Mouse (Mus musculus) stomach, embryonic 14.5 days (tissue): ENCODE data around the gene Pacs1. TPM values are rescaled to one million over a fixed set of nuclear protein-coding genes. Genes with fewer than 3 reads are reported as not detected.

Source experiments
- ATAC-seq: fragments of 200-750 bp; cut with Nextera tagmentation; 2 replicates; pipeline ENCODE4 v1.8.0; 2017; ENCODE audit warnings: low read depth, moderate TSS enrichment; ENCODE audit not compliant: insufficient number of reproducible peaks, insufficient read depth, low FRiP score
- H3K27ac ChIP-seq: fragments of 300-500 bp; sonication (generic); 2 replicates; pipeline ENCODE4 v1.5.1; 2014; ENCODE audit warnings: mild to moderate bottlenecking, low read length, moderate library complexity, mixed read lengths
- H3K27me3 ChIP-seq: fragments of 300-500 bp; sonication (generic); 2 replicates; pipeline ENCODE4 v1.6.1; 2014; ENCODE audit warnings: low read length, control low read depth, mixed read lengths; ENCODE audit not compliant: control insufficient read depth, insufficient read depth
- H3K36me3 ChIP-seq: fragments of 300-500 bp; sonication (generic); 2 replicates; pipeline ENCODE4 v1.6.1; 2014; ENCODE audit warnings: mild to moderate bottlenecking, control low read depth, low read length, moderate library complexity, mixed read lengths; ENCODE audit not compliant: control insufficient read depth, insufficient read depth
- H3K4me1 ChIP-seq: fragments of 300-500 bp; sonication (generic); 2 replicates; pipeline ENCODE4 v1.6.1; 2014; ENCODE audit warnings: low read length, control low read depth, mixed read lengths; ENCODE audit not compliant: control insufficient read depth, insufficient read depth
- H3K4me2 ChIP-seq: fragments of 300-500 bp; sonication (generic); replicated peaks from 2 replicates; pipeline ENCODE4 v1.6.1; 2014; ENCODE audit warnings: low read depth, low read length, control low read depth
- H3K4me3 ChIP-seq: fragments of 300-500 bp; sonication (generic); 2 replicates; pipeline ENCODE4 v1.5.1; 2014; ENCODE audit warnings: low read depth, low read length, control low read depth
- H3K9ac ChIP-seq: fragments of 300-500 bp; sonication (generic); replicated peaks from 2 replicates; pipeline ENCODE4 v1.6.1; 2014; ENCODE audit warnings: low read depth, mild to moderate bottlenecking, control low read depth, low read length, moderate library complexity, mixed read lengths
- H3K9me3 ChIP-seq: fragments of 300-500 bp; sonication (generic); 2 replicates; pipeline ENCODE4 v1.6.1; 2016; ENCODE audit warnings: low read depth, low read length, control low read depth; ENCODE audit not compliant: control insufficient read depth
- WGBS: fragments of 180-500 bp; shearing (Covaris S2); extraction: QIAGEN DNeasy Blood & Tissue Kit; methylation state at CpG from one replicate; pipeline ENCODE4 v1.1.7; 2014; 5-methylcytosine and 5-hydroxymethylcytosine counted together
- polyA plus RNA-seq: library from polyadenylated mRNA; unstranded; fragments of >200 nt; fragmentation: Nextera tagmentation; extraction: Ambion mirVana; gene quantifications from 2 replicates; pipeline ENCODE4 v1.2.1, GENCODE M21; 2014

Gene Pacs1
- polyA plus RNA-seq, 1 experiment from 2014 or later, result 23.7 TPM

- Histone ChIP-seq H3K4me2 (0 out of 2 replicates have a peak overlapping the region, but pooled peaks have one; percentile 98), H3K4me3 (no peak overlapping the region), H3K9me3 (no peaks in the 10 kb centered on the region), H3K27ac (no peak overlapping the region), H3K27me3 (no peaks in the 10 kb centered on the region), H3K9ac (no peak overlapping the region), H3K4me1 (peaks cover 27% of the 10 kb centered on the region), H3K36me3 (peaks cover 40% of the 10 kb centered on the region)
- WGBS, result 12% methylated on average over 8 of the region's 9 CpGs
- no peak for ATAC-seq
These were observed 176.9 kb downstream of the Pacs1 start for GRCm38 (mm10) chr19:5095887-5096474.

GRCm38 (mm10) chr19:5094746-5095417 is 178.0 kb downstream of the Pacs1 start:
- H3K27ac ChIP-seq, result no peak overlapping the region
- no peaks in the 10 kb centered on the region for H3K9me3 ChIP-seq
- H3K4me2 ChIP-seq, result 0 out of 2 replicates have a peak overlapping the region, but pooled peaks have one; percentile 1
- ATAC-seq, result no peak
- peaks cover 37% of the 10 kb centered on the region for H3K36me3 ChIP-seq
- peaks cover 27% of the 10 kb centered on the region for H3K4me1 ChIP-seq
- WGBS, result 45% methylated on average over 11 of the region's 11 CpGs
- no peak overlapping the region for H3K9ac ChIP-seq
- no peaks in the 10 kb centered on the region for H3K27me3 ChIP-seq
- no peak overlapping the region for H3K4me3 ChIP-seq

- WGBS, result 1% methylated on average over 21 of the region's 21 CpGs
- H3K27ac ChIP-seq, result no peak overlapping the region
- 0 out of 2 replicates have a peak overlapping the region, but pooled peaks have one; percentile 1 for H3K4me2 ChIP-seq
- peaks cover 36% of the 10 kb centered on the region for H3K36me3 ChIP-seq
- peaks cover 29% of the 10 kb centered on the region for H3K4me1 ChIP-seq
- ATAC-seq, result peak; percentile 65
- H3K4me3 ChIP-seq, result no peak overlapping the region
- H3K9ac ChIP-seq, result no peak overlapping the region
- H3K27me3 ChIP-seq, result no peaks in the 10 kb centered on the region
- H3K9me3 ChIP-seq, result no peaks in the 10 kb centered on the region
These were observed 178.7 kb downstream of the Pacs1 start for GRCm38 (mm10) chr19:5094243-5094632.

GRCm38 (mm10) chr19:5093481-5094242 is 179.3 kb downstream of the Pacs1 start:
- H3K36me3 ChIP-seq, result peaks cover 35% of the 10 kb centered on the region
- H3K4me3 ChIP-seq, result no peak overlapping the region
- H3K9ac ChIP-seq, result no peak overlapping the region
- H3K4me2 ChIP-seq, result no peak overlapping the region
- H3K4me1 ChIP-seq, result peaks cover 30% of the 10 kb centered on the region
- no peaks in the 10 kb centered on the region for H3K27me3 ChIP-seq
- no peak for ATAC-seq
- H3K27ac ChIP-seq, result no peak overlapping the region
- 71% methylated on average over 12 of the region's 12 CpGs for WGBS
- no peaks in the 10 kb centered on the region for H3K9me3 ChIP-seq

- no peak overlapping the region for H3K4me2 ChIP-seq
- H3K9me3 ChIP-seq, result no peaks in the 10 kb centered on the region
- ATAC-seq, result no peak
- peaks cover 25% of the 10 kb centered on the region for H3K4me1 ChIP-seq
- no peaks in the 10 kb centered on the region for H3K27me3 ChIP-seq
- no peak overlapping the region for H3K27ac ChIP-seq
- WGBS, result 87% methylated on average over 10 of the region's 10 CpGs
- H3K36me3 ChIP-seq, result peaks cover 35% of the 10 kb centered on the region
- no peak overlapping the region for H3K4me3 ChIP-seq
- H3K9ac ChIP-seq, result no peak overlapping the region
These were observed 180.8 kb downstream of the Pacs1 start for GRCm38 (mm10) chr19:5092083-5092482.

GRCm38 (mm10) chr19:5089324-5089723 is 183.6 kb downstream of the Pacs1 start:
- WGBS, result 90% methylated on average over 4 of the region's 4 CpGs
- no peaks in the 10 kb centered on the region for H3K9me3 ChIP-seq
- H3K27me3 ChIP-seq, result peaks cover 17% of the 10 kb centered on the region
- peak overlapping the region; percentile 83 for H3K4me3 ChIP-seq
- H3K27ac ChIP-seq, result no peak overlapping the region
- H3K4me2 ChIP-seq, result peak overlapping the region; percentile 71
- peaks cover 35% of the 10 kb centered on the region for H3K36me3 ChIP-seq
- H3K9ac ChIP-seq, result 0 out of 2 replicates have a peak overlapping the region, but pooled peaks have one; percentile 69
- no peak for ATAC-seq
- H3K4me1 ChIP-seq, result peaks cover 22% of the 10 kb centered on the region

- Histone ChIP-seq H3K36me3 (peaks cover 29% of the 10 kb centered on the region; the same call in 1 of the 2 replicates), H3K9me3 (no peaks in the 10 kb centered on the region), H3K4me2 (peak within 1 kb of the TSS; percentile 71), H3K27me3 (peaks cover 27% of the 10 kb centered on the region), H3K9ac (peak within 1 kb of the TSS; percentile 69), H3K4me1 (peaks cover 19% of the 10 kb centered on the region), H3K4me3 (peak within 1 kb of the TSS; percentile 83), H3K27ac (peak within 1 kb of the TSS; percentile 41; the same call in 1 of the 2 replicates)
- peak; percentile 92 for ATAC-seq
- under 1% methylated on average over 58 of the region's 58 CpGs for WGBS
These were observed 184.8 kb downstream of the Pacs1 start, which contains the start of gene Yif1a for GRCm38 (mm10) chr19:5087884-5088728. TSS of gene Yif1a (plus strand) at chr19:5088538.
